Mouse (Mus musculus) lung, embryonic 15.5 days (tissue): ENCODE measurements around the gene Rab38. TPM values are rescaled to one million over a fixed set of nuclear protein-coding genes. Genes with fewer than 3 reads are reported as not detected.

Experiments
- ATAC-seq: fragments of 200-750 bp; cut with Nextera tagmentation; 2 replicates; pipeline ENCODE4 v1.8.0; 2017; ENCODE audit warnings: moderate number of reproducible peaks, borderline replicate concordance; ENCODE audit not compliant: low FRiP score, low TSS enrichment; ENCODE audit errors: extremely low read depth
- H3K27ac ChIP-seq: fragments of 300-500 bp; sonication (generic); 2 replicates; pipeline ENCODE4 v1.5.1; 2015; ENCODE audit warnings: moderate library complexity, mild to moderate bottlenecking, inconsistent platforms
- H3K27me3 ChIP-seq: fragments of 300-500 bp; sonication (generic); 2 replicates; pipeline ENCODE4 v1.6.1; 2015; ENCODE audit warnings: inconsistent platforms
- H3K36me3 ChIP-seq: fragments of 300-500 bp; sonication (generic); 2 replicates; pipeline ENCODE4 v1.6.1; 2015; ENCODE audit warnings: inconsistent platforms
- H3K4me1 ChIP-seq: fragments of 300-500 bp; sonication (generic); 2 replicates; pipeline ENCODE4 v1.6.1; 2015; ENCODE audit warnings: inconsistent platforms
- H3K4me2 ChIP-seq: fragments of 300-500 bp; sonication (generic); 2 replicates; pipeline ENCODE4 v1.6.1; 2015; ENCODE audit warnings: inconsistent platforms, mild to moderate bottlenecking, moderate library complexity
- H3K4me3 ChIP-seq: fragments of 300-500 bp; sonication (generic); 2 replicates; pipeline ENCODE4 v1.5.1; 2015; ENCODE audit warnings: mild to moderate bottlenecking, inconsistent platforms
- H3K9ac ChIP-seq: fragments of 300-500 bp; sonication (generic); 2 replicates; pipeline ENCODE4 v1.6.1; 2015; ENCODE audit warnings: inconsistent platforms
- H3K9me3 ChIP-seq: fragments of 300-500 bp; sonication (generic); 2 replicates; pipeline ENCODE4 v1.6.1; 2016; ENCODE audit warnings: inconsistent platforms
- WGBS: fragments of 180-500 bp; shearing (Covaris S2); methylation state at CpG from one replicate; pipeline ENCODE4 v1.1.7; 2015; 5-methylcytosine and 5-hydroxymethylcytosine counted together
- polyA plus RNA-seq: library from polyadenylated mRNA; unstranded; fragments of >200 nt; fragmentation: Nextera tagmentation; extraction: Ambion mirVana; gene quantifications from 2 replicates; pipeline ENCODE4 v1.2.1, GENCODE M21; 2015

Gene Rab38
- polyA plus RNA-seq, 1 experiment from 2014 or later = 28.1 TPM

DNA sequence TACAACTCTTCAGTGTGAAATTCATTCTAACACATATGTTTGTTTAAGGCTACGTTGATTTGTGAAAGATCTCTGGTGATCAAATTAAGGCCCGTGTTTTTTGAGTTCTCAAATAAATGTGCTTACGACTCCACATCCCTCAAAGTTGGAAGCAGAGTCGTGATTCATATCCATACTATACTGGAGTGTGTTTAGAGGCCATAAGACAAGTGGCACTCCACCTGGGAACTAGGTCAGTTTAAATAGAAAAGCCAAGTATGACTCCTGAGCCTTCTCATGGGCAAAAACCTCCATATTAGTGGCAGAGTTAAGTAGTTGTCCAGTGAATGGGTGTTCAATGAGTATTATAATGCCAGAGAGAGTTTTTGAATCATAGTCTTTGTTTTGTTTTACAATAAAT, 13.4 kb downstream of the Rab38 start:
- ATAC-seq = no peak
- 58% methylated on average over 4 of the region's 4 CpGs for WGBS
- Histone ChIP-seq H3K9ac (no peak overlapping the region), H3K4me1 (no peaks in the 10 kb centered on the region), H3K27me3 (no peaks in the 10 kb centered on the region), H3K36me3 (no peaks in the 10 kb centered on the region), H3K9me3 (no peaks in the 10 kb centered on the region), H3K4me3 (no peak overlapping the region), H3K27ac (no peak overlapping the region), H3K4me2 (no peak overlapping the region)

DNA sequence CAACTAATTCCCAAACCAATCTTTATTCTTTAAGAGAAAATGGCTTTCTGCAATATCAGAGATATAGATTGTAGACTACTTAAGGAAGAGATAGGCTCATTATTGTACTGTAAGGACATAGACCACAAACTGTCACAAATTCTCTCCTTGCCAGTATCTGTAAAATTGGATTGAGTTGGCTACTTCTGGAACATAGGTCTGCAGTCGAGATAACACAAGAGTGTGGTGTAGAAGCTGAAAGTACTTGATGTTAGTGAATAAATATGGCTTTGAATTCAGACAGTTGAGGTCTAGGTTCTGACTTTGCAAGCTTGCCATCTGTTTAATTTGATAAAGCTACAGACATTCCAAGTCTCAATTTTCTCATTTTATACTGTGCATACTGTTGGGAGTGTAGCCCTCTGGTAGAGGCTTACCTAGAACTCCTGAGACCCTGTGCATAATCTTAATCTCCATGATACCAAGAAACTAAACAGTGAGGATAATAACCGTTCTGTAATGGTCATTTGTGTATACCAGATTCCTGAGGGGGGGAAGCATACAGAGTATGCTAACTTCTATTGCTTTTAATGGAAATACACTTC, 15.3 kb downstream of the Rab38 start:
- Histone ChIP-seq H3K4me2 (no peak overlapping the region), H3K27ac (no peak overlapping the region), H3K4me1 (no peaks in the 10 kb centered on the region), H3K27me3 (no peaks in the 10 kb centered on the region), H3K9ac (no peak overlapping the region), H3K36me3 (no peaks in the 10 kb centered on the region), H3K9me3 (no peaks in the 10 kb centered on the region), H3K4me3 (no peak overlapping the region)
- WGBS = 56% methylated on average over 2 of the region's 2 CpGs
- no peak for ATAC-seq

DNA sequence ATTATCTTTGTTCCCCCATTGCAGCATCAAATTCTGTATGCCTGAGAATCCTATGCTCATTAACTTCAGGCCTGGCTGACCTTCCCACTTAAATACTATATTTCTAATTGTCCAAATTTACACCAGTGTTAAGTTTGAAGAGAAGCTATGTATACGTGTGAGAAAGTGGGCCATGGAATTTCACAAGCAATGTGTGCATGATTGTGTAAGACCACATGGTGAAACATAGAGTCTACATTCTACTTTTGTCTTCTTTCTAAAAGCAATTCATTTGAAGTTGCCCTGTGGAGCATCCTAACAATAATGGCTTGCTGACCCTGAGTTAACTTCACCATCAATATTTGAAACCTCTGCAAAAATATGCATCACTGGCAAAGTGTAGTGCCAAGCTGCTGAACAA, 23.2 kb downstream of the Rab38 start:
- Histone ChIP-seq H3K27ac (no peak overlapping the region), H3K9ac (no peak overlapping the region), H3K36me3 (no peaks in the 10 kb centered on the region), H3K27me3 (no peaks in the 10 kb centered on the region), H3K9me3 (no peaks in the 10 kb centered on the region), H3K4me2 (no peak overlapping the region), H3K4me1 (no peaks in the 10 kb centered on the region), H3K4me3 (no peak overlapping the region)
- 71% methylated on average over 1 of the region's 1 CpGs for WGBS
- ATAC-seq = no peak

DNA sequence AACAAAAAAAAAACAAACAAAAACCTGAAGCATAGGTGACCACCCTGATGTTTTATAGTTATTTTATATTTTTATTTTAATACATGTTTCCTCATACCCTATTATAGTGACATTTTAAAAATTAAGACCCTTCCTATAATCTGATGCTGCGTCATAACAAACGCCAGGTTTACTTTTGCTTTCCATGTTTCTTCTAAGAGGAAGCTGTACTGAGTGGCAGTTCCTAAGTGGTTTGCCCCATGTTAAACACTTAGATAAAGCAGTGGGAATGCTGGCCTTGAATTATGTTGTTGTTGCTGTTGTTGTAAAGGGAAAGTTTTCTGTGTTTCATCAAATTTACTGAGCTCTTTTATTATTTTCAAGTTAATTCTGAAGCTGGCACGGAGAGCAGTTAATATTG, 27.8 kb downstream of the Rab38 start:
- Histone ChIP-seq H3K9ac (no peak overlapping the region), H3K4me2 (no peak overlapping the region), H3K27ac (no peak overlapping the region), H3K27me3 (no peaks in the 10 kb centered on the region), H3K9me3 (no peaks in the 10 kb centered on the region), H3K36me3 (no peaks in the 10 kb centered on the region), H3K4me1 (no peaks in the 10 kb centered on the region), H3K4me3 (no peak overlapping the region)
- no peak for ATAC-seq
- WGBS = 66% methylated on average over 3 of the region's 3 CpGs

DNA sequence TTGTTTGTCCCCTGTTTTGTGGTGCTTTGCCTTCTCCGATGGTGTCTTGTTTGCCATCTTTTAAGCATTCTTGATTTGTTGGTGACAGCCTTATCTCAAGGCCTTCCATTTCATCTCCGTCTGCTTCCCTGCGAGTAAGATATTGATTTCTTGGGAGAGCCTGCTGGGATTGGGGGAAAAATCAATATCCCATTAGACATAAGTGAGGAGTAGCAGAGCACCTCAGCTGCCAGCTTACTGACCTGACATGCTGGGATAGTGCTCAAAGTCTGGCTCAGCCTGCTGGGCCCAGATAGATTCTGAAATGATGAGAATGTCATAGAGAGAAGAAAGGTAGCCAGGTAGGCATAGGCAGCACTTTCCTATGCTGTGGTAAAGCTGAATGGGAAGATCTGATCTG, 37.7 kb downstream of the Rab38 start:
- 56% methylated on average over 3 of the region's 3 CpGs for WGBS
- H3K4me3 ChIP-seq = no peak overlapping the region
- H3K4me2 ChIP-seq = no peak overlapping the region
- no peaks in the 10 kb centered on the region for H3K9me3 ChIP-seq
- H3K27ac ChIP-seq = no peak overlapping the region
- H3K27me3 ChIP-seq = no peaks in the 10 kb centered on the region
- no peaks in the 10 kb centered on the region for H3K4me1 ChIP-seq
- H3K36me3 ChIP-seq = no peaks in the 10 kb centered on the region
- ATAC-seq = no peak
- H3K9ac ChIP-seq = no peak overlapping the region

DNA sequence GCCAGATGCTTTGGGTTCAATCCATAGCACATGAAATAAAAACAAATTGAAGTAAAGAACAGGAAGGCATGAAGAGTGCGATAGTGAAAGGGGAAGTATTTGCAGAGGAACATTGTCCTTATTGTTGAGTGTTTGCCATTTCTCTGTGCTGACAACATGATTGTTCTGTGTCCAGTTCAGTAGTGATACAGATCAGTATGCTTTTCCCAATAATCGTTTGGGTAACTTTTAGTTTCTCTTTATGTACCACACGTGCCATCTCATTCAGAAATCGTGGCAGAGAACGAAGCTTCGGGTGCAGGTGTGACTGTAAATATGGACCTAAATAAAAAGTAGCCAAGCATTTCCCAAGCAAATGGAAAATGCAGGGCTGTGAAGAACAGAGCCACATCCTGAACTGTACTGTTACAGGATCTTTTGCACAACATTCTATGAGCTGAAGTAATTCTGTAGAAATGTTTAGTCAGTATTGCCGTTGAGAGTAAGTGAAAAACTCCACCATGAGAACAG, 52.1 kb downstream of the Rab38 start:
- Histone ChIP-seq H3K4me1 (no peaks in the 10 kb centered on the region), H3K27ac (no peak overlapping the region), H3K27me3 (no peaks in the 10 kb centered on the region), H3K4me2 (no peak overlapping the region), H3K9me3 (no peaks in the 10 kb centered on the region), H3K36me3 (no peaks in the 10 kb centered on the region), H3K4me3 (no peak overlapping the region), H3K9ac (no peak overlapping the region)
- ATAC-seq = no peak
- WGBS = 71% methylated on average over 7 of the region's 7 CpGs

DNA sequence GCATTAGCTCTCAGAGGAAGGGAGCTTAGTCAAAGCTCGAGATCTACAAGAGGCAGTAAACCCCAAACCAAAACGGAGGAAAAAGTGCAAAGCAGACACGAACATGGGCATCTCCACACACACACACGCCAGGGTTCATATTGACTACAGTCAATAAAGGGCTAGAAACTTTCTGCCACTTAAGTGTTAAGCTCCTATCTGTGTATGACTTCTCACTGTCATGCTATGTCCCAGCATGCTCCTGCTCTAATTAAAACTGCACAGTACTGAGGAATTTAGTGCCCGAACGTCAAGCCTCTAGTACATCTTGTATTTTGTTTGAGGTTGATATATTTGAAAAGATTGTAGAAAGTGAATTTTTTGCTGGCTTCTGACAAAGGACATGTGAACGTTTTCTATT, 52.6 kb downstream of the Rab38 start:
- H3K4me1 ChIP-seq = no peaks in the 10 kb centered on the region
- H3K4me3 ChIP-seq = no peak overlapping the region
- no peaks in the 10 kb centered on the region for H3K36me3 ChIP-seq
- ATAC-seq = no peak
- H3K27ac ChIP-seq = no peak overlapping the region
- no peaks in the 10 kb centered on the region for H3K9me3 ChIP-seq
- WGBS = 55% methylated on average over 7 of the region's 7 CpGs
- no peak overlapping the region for H3K9ac ChIP-seq
- H3K27me3 ChIP-seq = no peaks in the 10 kb centered on the region
- no peak overlapping the region for H3K4me2 ChIP-seq

DNA sequence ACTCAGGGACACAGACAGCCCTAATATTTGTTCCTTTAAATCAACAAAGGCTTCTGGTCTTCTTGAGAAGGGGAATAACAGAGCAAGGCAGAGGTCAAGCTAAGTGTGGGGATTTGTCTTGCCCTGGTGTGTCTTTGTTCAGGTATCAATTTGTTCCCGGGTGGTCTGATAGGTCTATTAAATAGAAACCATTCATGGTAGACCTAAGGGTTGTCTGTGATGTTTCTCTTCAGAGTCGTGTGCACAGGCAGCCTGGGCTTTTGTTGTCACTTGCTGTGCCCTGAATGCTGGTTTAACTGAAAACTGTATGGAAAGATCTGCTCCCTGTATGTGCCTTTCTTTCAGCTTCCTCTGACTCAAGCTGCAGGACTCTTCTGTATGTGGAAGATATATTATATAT, 60.9 kb downstream of the Rab38 start:
- Histone ChIP-seq H3K4me1 (no peaks in the 10 kb centered on the region), H3K27me3 (no peaks in the 10 kb centered on the region), H3K9ac (no peak overlapping the region), H3K27ac (no peak overlapping the region), H3K4me3 (no peak overlapping the region), H3K9me3 (no peaks in the 10 kb centered on the region), H3K36me3 (no peaks in the 10 kb centered on the region), H3K4me2 (no peak overlapping the region)
- no peak for ATAC-seq
- WGBS = 7% methylated on average over 2 of the region's 2 CpGs

DNA sequence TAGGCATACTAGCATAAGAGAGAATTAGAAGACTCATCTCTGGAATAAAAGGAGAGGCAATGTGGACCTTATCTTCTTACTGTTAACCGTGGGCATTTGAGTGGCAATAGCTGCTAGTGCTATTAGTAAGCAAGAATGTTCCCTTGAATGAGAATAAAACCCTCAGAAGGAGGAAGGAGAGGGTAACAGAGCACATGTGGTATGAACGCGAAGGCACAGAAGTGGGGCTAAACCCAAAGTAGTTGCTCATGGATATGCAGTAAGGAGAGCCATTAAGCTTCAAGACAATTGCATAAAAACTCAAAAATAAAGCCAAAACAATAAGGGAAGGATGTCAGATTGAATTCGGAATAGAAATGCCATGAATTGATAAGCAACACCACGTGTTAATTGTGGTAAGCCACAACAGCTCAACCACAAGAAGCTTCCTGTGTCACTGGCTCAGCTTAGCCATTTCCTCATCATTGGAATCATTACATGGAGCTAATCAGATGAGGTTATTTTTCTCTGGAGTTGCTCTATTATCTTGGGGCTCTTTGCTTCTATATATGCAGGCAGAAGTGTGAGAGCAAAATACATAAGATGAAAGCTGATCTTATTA, 72.2 kb downstream of the Rab38 start:
- no peak overlapping the region for H3K4me3 ChIP-seq
- ATAC-seq = no peak
- H3K9ac ChIP-seq = no peak overlapping the region
- no peak overlapping the region for H3K4me2 ChIP-seq
- no peaks in the 10 kb centered on the region for H3K9me3 ChIP-seq
- 74% methylated on average over 5 of the region's 5 CpGs for WGBS
- no peak overlapping the region for H3K27ac ChIP-seq
- no peaks in the 10 kb centered on the region for H3K27me3 ChIP-seq
- no peaks in the 10 kb centered on the region for H3K4me1 ChIP-seq
- H3K36me3 ChIP-seq = no peaks in the 10 kb centered on the region

DNA sequence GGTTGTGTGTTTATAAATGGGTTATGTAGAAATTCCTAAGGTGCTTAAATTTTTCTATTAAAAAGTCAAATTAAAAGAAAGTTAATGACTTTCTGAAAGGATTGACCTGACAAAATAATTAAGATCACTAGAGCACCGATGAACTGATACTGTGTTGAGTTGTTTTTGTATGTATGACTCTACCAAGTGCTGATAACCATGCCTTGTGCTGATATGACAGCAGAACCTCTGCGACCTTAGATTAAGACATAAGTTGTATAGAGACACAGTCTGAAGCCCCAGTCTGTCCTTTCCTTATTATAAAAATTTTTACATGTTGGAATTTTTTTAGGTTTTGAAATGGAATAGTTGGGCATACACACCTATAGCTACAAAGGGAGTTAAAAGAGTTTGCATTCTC, 79.7 kb downstream of the Rab38 start:
- WGBS = 78% methylated on average over 2 of the region's 2 CpGs
- Histone ChIP-seq H3K36me3 (no peaks in the 10 kb centered on the region), H3K27me3 (no peaks in the 10 kb centered on the region), H3K4me3 (no peak overlapping the region), H3K4me2 (no peak overlapping the region), H3K4me1 (no peaks in the 10 kb centered on the region), H3K9ac (no peak overlapping the region), H3K9me3 (no peaks in the 10 kb centered on the region), H3K27ac (no peak overlapping the region)
- ATAC-seq = no peak

DNA sequence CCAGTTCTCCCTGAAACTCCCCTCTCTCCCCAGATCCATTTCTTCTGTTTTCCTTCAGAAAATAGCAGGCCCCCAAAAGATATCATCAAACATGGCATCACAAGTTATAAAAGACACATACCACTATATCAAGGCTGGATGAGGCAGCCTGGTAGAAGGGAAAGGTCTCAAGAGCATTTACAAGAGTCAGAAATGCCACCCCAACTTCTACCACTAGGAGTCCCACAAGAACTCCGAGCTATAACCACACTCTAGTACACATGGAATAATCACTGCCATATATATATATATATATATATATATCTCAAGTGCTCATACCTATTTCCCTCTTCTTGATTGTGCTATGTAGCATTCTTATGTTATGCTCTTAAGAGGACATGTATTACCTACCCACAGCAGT, 92.4 kb downstream of the Rab38 start:
- Histone ChIP-seq H3K27ac (no peak overlapping the region), H3K9ac (no peak overlapping the region), H3K4me3 (no peak overlapping the region), H3K4me2 (no peak overlapping the region), H3K27me3 (no peaks in the 10 kb centered on the region), H3K9me3 (no peaks in the 10 kb centered on the region), H3K4me1 (no peaks in the 10 kb centered on the region), H3K36me3 (no peaks in the 10 kb centered on the region)
- no peak for ATAC-seq
- WGBS = 59% methylated on average over 1 of the region's 1 CpGs

DNA sequence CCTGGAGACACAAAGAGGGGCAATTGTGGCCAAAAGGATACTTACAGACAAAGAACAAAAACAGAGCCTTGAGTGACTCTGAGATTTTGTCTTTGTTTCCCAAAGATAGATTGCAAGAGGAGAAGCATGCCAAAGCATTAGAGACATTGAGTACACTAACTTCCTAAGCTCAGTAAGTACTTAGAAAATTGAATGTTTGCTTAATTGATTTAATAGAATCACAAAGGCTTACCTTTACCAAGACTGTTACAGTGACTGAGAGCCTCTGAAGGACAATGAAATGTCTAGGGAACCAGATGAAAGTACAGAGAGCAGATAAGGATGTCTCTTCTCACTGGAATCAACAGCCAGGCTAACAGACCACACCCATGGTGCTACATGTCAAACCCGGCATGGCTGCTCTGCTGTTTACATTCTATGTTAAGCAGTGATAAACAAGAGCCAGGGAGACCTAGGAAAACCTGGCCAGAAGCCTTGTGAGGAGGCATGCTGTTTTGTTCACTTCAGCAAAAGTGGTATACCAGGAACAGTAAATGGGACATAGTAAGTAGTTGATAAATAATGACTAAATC, 97.1 kb downstream of the Rab38 start:
- Histone ChIP-seq H3K36me3 (no peaks in the 10 kb centered on the region), H3K4me3 (no peak overlapping the region), H3K27ac (no peak overlapping the region), H3K9ac (no peak overlapping the region), H3K27me3 (no peaks in the 10 kb centered on the region), H3K9me3 (no peaks in the 10 kb centered on the region), H3K4me1 (no peaks in the 10 kb centered on the region), H3K4me2 (no peak overlapping the region)
- 3% methylated on average over 1 of the region's 1 CpGs for WGBS
- ATAC-seq = no peak
